Mouse (Mus musculus): ENCODE measurements around the gene Car12. TPM values are rescaled to one million over a fixed set of nuclear protein-coding genes. Genes with fewer than 3 reads are reported as not detected.

Car12 gene
- total RNA-seq, 1 experiment, result 2.1 TPM

DNA sequence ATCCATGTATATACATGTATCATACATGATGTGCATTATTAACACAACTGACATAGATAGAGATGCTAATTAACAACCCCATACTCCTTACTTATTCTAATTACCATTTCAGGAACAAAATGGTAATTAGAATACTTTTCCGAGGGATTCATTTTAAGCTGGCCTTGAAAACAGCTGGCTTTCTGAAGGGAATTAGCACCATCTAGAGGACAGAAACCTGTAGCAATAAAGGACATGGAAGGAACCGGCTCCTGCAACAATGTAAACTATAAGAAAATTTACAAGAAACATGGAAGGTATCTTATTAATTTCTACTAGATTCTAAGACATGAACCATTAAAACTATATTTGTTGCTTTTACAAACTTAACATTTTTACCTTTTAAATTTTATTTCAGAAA lies 74.3 kb downstream of the Car12 start:
- Histone ChIP-seq H3K4me3 (ENCODE audit: insufficient read depth in 1 of 2, low read depth in 1 of 2, low read length in 2 of 2, poor library complexity in 1 of 2, severe bottlenecking in 1 of 2) (no peak overlapping the region), H3K9me3 (ENCODE audit: control insufficient read depth, insufficient read depth, low read depth, low read length) (no peaks in the 10 kb centered on the region), H3K36me3 (ENCODE audit: control insufficient read depth, insufficient read depth, low read length, poor library complexity, severe bottlenecking) (no peaks in the 10 kb centered on the region), H3K9ac (ENCODE audit: insufficient read depth, low read depth, low read length, poor library complexity, severe bottlenecking) (no peak overlapping the region), H3K4me1 (ENCODE audit: control insufficient read depth in 2 of 2, insufficient read depth in 2 of 2, low read length in 2 of 2, poor library complexity in 1 of 2) (no peaks in the 10 kb centered on the region), H3K27ac (ENCODE audit: insufficient read depth, low read depth, low read length, poor library complexity, severe bottlenecking) (no peak overlapping the region)
- TF ChIP-seq ZNF384 (IDR thresholded peaks at IDR 0.05; ENCODE audit: low read depth, low read length) (no peak), ZC3H11A (IDR thresholded peaks at IDR 0.05; ENCODE audit: borderline replicate concordance, low read depth, low read length) (peak; percentile 44; the same call in 1 of the 2 replicates)
- in situ Hi-C loops (cut with MboI; ENCODE audit: low sequenced_read_pairs in 2 of 2, unreplicated experiment in 2 of 2), result no loop called here
- peak; percentile 15 for DNase-seq (ENCODE audit: low read depth, low spot score)

DNA sequence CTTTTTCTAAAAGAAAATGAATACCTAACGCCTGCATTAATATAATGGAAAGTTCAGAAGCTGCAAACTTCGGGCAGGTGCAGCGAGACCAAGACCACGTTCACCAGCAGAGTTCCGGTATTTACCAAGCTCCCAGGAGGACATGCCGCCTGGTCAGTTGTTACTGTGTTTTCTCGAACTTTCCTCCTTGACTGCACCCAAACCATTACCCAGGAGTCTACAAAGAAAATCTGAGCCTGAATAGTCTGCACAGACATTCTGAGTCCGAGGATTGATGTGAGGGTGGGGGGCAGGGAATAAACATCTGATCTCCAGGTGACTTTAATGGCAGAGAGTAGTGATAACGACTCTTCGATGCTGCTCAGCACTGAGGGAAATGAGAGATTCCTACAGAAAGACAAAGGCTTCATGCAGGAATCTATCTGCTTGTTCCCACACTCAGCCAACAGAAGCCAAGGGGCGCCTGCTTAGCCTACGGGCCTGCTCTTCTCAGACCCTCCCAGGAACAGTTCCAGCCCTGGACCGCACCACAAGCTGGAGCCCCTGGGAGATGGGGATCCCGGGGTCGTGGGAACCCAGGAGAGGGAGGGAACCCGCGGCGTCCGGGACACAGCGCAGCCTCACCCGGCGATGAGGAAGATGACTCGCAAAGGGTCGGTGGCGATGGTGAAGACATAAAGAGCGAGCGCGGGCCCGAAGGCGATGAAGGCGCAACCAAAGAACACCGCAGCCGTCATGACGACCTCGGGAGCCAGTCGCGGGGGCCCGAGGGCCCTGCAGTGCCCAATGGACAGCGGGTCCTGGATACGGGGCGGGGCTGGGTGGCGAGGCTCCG lies 81.4 kb downstream of the Car12 start:
- in situ Hi-C loops (cut with MboI; ENCODE audit: low sequenced_read_pairs in 2 of 2, unreplicated experiment in 2 of 2), result no loop called here
- Histone ChIP-seq H3K36me3 (ENCODE audit: control insufficient read depth, insufficient read depth, low read length, poor library complexity, severe bottlenecking) (no peaks in the 10 kb centered on the region), H3K4me1 (ENCODE audit: control insufficient read depth in 2 of 2, insufficient read depth in 2 of 2, low read length in 2 of 2, poor library complexity in 1 of 2) (no peaks in the 10 kb centered on the region), H3K27ac (ENCODE audit: insufficient read depth, low read depth, low read length, poor library complexity, severe bottlenecking) (no peak overlapping the region), H3K9me3 (ENCODE audit: control insufficient read depth, insufficient read depth, low read depth, low read length) (no peaks in the 10 kb centered on the region), H3K9ac (ENCODE audit: insufficient read depth, low read depth, low read length, poor library complexity, severe bottlenecking) (peak overlapping the region; percentile 51), H3K4me3 (ENCODE audit: insufficient read depth in 1 of 2, low read depth in 1 of 2, low read length in 2 of 2, poor library complexity in 1 of 2, severe bottlenecking in 1 of 2) (peak overlapping the region; percentile 83 to 98)
- TF ChIP-seq ZNF384 (IDR thresholded peaks at IDR 0.05; ENCODE audit: low read depth, low read length), result no peak
- TF ChIP-seq ZC3H11A (IDR thresholded peaks at IDR 0.05; ENCODE audit: borderline replicate concordance, low read depth, low read length), result no peak
- TF ChIP-seq HCFC1 (IDR thresholded peaks at IDR 0.05; ENCODE audit: borderline replicate concordance, insufficient read depth, low read length), result no peak; the same call in 1 of the 2 replicates
- no peak for TF ChIP-seq CHD2 (IDR thresholded peaks at IDR 0.05; ENCODE audit: low read depth, low read length)
- TF ChIP-seq MAFK (IDR thresholded peaks at IDR 0.05; ENCODE audit: insufficient read depth, low read depth, low read length), result no peak
- DNase-seq (ENCODE audit: low read depth, low spot score), result peak; percentile 7

DNA sequence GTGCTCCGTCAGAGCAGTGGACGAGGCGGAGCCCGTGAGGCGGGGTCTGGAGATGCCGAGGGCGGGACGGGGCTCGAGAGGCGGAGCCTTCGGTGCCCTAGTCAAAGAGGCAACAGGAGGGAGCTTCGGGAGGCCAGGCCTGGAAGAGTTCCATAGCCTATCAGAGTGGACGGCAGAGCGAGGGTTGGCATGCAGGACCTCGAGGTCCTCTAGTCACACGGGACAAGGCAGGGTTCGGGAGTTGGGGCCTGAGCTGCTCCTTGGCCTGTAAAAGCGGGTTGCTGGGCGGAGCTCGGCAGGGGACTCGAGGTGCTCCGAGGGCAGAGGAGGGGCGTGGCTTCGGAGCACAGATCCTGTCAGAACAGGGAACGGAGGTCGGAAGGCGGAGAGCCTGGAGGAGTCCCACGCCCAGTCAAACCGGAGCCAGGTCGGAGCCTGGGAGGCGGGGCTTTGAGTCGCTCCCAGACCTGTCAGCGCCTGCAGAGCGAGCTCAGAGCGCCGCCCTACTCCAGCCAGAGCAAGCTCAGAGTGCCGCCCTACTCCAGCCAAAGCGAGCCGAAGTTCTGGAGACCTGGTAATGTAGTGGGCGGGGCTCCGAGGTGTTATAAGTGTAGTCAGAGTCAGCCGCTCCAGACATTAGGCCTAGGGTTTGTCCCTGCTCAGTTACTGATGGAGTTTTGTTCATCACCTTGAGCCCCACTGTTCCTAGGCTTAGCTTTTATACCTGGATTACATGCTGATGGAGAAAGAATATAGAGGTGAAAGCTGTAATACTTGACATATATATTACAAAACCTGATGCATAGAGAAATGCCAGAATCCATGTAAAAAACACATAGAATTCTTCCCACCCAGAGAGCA lies 82.2 kb downstream of the Car12 start, which contains the start of gene Aph1b:
Aph1b (minus strand) TSS at position 27 of the 861 bp plus-strand sequence.
- in situ Hi-C loops (cut with MboI; ENCODE audit: low sequenced_read_pairs in 2 of 2, unreplicated experiment in 2 of 2), result no loop called here
- Histone ChIP-seq H3K9ac (ENCODE audit: insufficient read depth, low read depth, low read length, poor library complexity, severe bottlenecking) (peak within 1 kb of the TSS; percentile 51), H3K9me3 (ENCODE audit: control insufficient read depth, insufficient read depth, low read depth, low read length) (no peaks in the 10 kb centered on the region), H3K36me3 (ENCODE audit: control insufficient read depth, insufficient read depth, low read length, poor library complexity, severe bottlenecking) (no peaks in the 10 kb centered on the region), H3K4me3 (ENCODE audit: insufficient read depth in 1 of 2, low read depth in 1 of 2, low read length in 2 of 2, poor library complexity in 1 of 2, severe bottlenecking in 1 of 2) (peak within 1 kb of the TSS; percentile 83 to 98), H3K4me1 (ENCODE audit: control insufficient read depth in 2 of 2, insufficient read depth in 2 of 2, low read length in 2 of 2, poor library complexity in 1 of 2) (no peaks in the 10 kb centered on the region), H3K27ac (ENCODE audit: insufficient read depth, low read depth, low read length, poor library complexity, severe bottlenecking) (no peak within 1 kb of the TSS)
- peak; percentile 98 for DNase-seq (ENCODE audit: low read depth, low spot score)
- TF ChIP-seq CHD2 (IDR thresholded peaks at IDR 0.05; ENCODE audit: low read depth, low read length), result no peak
- no peak for TF ChIP-seq ZC3H11A (IDR thresholded peaks at IDR 0.05; ENCODE audit: borderline replicate concordance, low read depth, low read length)
- no peak for TF ChIP-seq MAFK (IDR thresholded peaks at IDR 0.05; ENCODE audit: insufficient read depth, low read depth, low read length)
- peak; percentile 57; the same call in 1 of the 2 replicates for TF ChIP-seq HCFC1 (IDR thresholded peaks at IDR 0.05; ENCODE audit: borderline replicate concordance, insufficient read depth, low read length)
- no peak for TF ChIP-seq ZNF384 (IDR thresholded peaks at IDR 0.05; ENCODE audit: low read depth, low read length)

GRCm38 (mm10) chr9:66796739-66797138 lies 83.3 kb downstream of the Car12 start, which contains the start of gene Gm10647:
TSS of gene Gm10647 (plus strand) at chr9:66797039.
- Histone ChIP-seq H3K9ac (ENCODE audit: insufficient read depth, low read depth, low read length, poor library complexity, severe bottlenecking) (no peak within 1 kb of the TSS), H3K9me3 (ENCODE audit: control insufficient read depth, insufficient read depth, low read depth, low read length) (no peaks in the 10 kb centered on the region), H3K36me3 (ENCODE audit: control insufficient read depth, insufficient read depth, low read length, poor library complexity, severe bottlenecking) (no peaks in the 10 kb centered on the region), H3K4me1 (ENCODE audit: control insufficient read depth in 2 of 2, insufficient read depth in 2 of 2, low read length in 2 of 2, poor library complexity in 1 of 2) (peaks cover 2 to 3% of the 10 kb centered on the region in 2 experiments; a peak in 2 of 4 replicates), H3K27ac (ENCODE audit: insufficient read depth, low read depth, low read length, poor library complexity, severe bottlenecking) (no peak within 1 kb of the TSS), H3K4me3 (ENCODE audit: insufficient read depth in 1 of 2, low read depth in 1 of 2, low read length in 2 of 2, poor library complexity in 1 of 2, severe bottlenecking in 1 of 2) (peak within 1 kb of the TSS in 1 of 2 experiments; percentile 98; a peak in 2 of 4 replicates)
- in situ Hi-C loops (cut with MboI; ENCODE audit: low sequenced_read_pairs in 2 of 2, unreplicated experiment in 2 of 2), result no loop called here
- DNase-seq (ENCODE audit: low read depth, low spot score), result no peak
- TF ChIP-seq ZNF384 (IDR thresholded peaks at IDR 0.05; ENCODE audit: low read depth, low read length) (no peak), HCFC1 (IDR thresholded peaks at IDR 0.05; ENCODE audit: borderline replicate concordance, insufficient read depth, low read length) (no peak), MAFK (IDR thresholded peaks at IDR 0.05; ENCODE audit: insufficient read depth, low read depth, low read length) (no peak), ZC3H11A (IDR thresholded peaks at IDR 0.05; ENCODE audit: borderline replicate concordance, low read depth, low read length) (no peak), CHD2 (IDR thresholded peaks at IDR 0.05; ENCODE audit: low read depth, low read length) (no peak)

All from ES-E14 (cell line).